Mouse (Mus musculus) limb, embryonic 14.5 days (tissue): ENCODE measurements around the gene Asna1. TPM values are rescaled to one million over a fixed set of nuclear protein-coding genes. Genes with fewer than 3 reads are reported as not detected.

ENCODE experiments used
- ATAC-seq: fragments of 200-750 bp; cut with Nextera tagmentation; 2 replicates; pipeline ENCODE4 v1.8.0; 2017; ENCODE audit warnings: low read depth, moderate number of reproducible peaks, moderate TSS enrichment; ENCODE audit not compliant: low FRiP score
- DNase-seq: peaks from one replicate; pipeline ENCODE4 v3.0.0-alpha.2; 2015; ENCODE audit warnings: low spot score
- H3K27ac ChIP-seq: fragments of 300-500 bp; sonication (generic); replicated peaks from 2 replicates; pipeline ENCODE4 v1.5.1; 2014; ENCODE audit warnings: low read depth, mild to moderate bottlenecking, low read length, moderate library complexity, mixed read lengths
- H3K27me3 ChIP-seq: fragments of 300-500 bp; sonication (generic); 2 replicates; pipeline ENCODE4 v1.6.1; 2014; ENCODE audit warnings: low read length, mixed read lengths; ENCODE audit not compliant: control insufficient read depth, insufficient read depth
- H3K36me3 ChIP-seq: fragments of 300-500 bp; sonication (generic); 2 replicates; pipeline ENCODE4 v1.6.1; 2014; ENCODE audit warnings: mild to moderate bottlenecking, low read length, moderate library complexity, mixed read lengths; ENCODE audit not compliant: control insufficient read depth, insufficient read depth
- H3K4me1 ChIP-seq: fragments of 300-500 bp; sonication (generic); 2 replicates; pipeline ENCODE4 v1.6.1; 2014; ENCODE audit warnings: antibody characterized with exemption, low read length, mixed read lengths; ENCODE audit not compliant: control insufficient read depth, insufficient read depth
- H3K4me2 ChIP-seq: fragments of 300-500 bp; sonication (generic); replicated peaks from 2 replicates; pipeline ENCODE4 v1.6.1; 2014; ENCODE audit warnings: low read depth, mild to moderate bottlenecking, low read length, moderate library complexity; ENCODE audit not compliant: severe bottlenecking
- H3K4me3 ChIP-seq: fragments of 300-500 bp; sonication (generic); replicated peaks from 2 replicates; pipeline ENCODE4 v1.5.1; 2014; ENCODE audit warnings: low read length
- H3K9ac ChIP-seq: fragments of 300-500 bp; sonication (generic); 2 replicates; pipeline ENCODE4 v1.6.1; 2014; ENCODE audit warnings: mild to moderate bottlenecking, low read depth, low read length, moderate library complexity; ENCODE audit not compliant: severe bottlenecking
- H3K9me3 ChIP-seq: fragments of 300-500 bp; sonication (generic); 2 replicates; pipeline ENCODE4 v1.6.1; 2016; ENCODE audit warnings: low read length; ENCODE audit not compliant: control insufficient read depth
- POLR2A ChIP-seq: fragments of 200-500 bp; IDR thresholded peaks from 2 replicates; pipeline ENCODE4 v1.8.0; 2012; ENCODE audit warnings: inconsistent platforms, mild to moderate bottlenecking, moderate library complexity, borderline replicate concordance; ENCODE audit not compliant: insufficient read depth, insufficient read length; ENCODE audit errors: extremely low read depth
- WGBS: fragments of 180-500 bp; shearing (Covaris S2); extraction: QIAGEN DNeasy Blood & Tissue Kit; methylation state at CpG from one replicate; pipeline ENCODE4 v1.1.7; 2014; 5-methylcytosine and 5-hydroxymethylcytosine counted together
- polyA plus RNA-seq, 2 experiments: library from polyadenylated mRNA; depleted of rRNA in 1 of 2; stranded (reverse) in 1 of 2; unstranded in 1 of 2; fragments of >200 nt; fragmentation: Nextera tagmentation in 1 of 2; extraction: Ambion mirVana in 1 of 2; gene quantifications; 2 replicates each; pipeline versions ENCODE4 v1.2.1 to v1.2.3; 2012 to 2014

Asna1 gene
- polyA plus RNA-seq, 2 experiments, result 98.0 to 173 TPM

GRCm38 (mm10) chr8:85059879-85060616, 35.0 kb upstream of the Asna1 start, which contains the start of gene Fbxw9:
Gene Fbxw9 (plus strand): TSS chr8:85060055.
- no peaks in the 10 kb centered on the region for H3K9me3 ChIP-seq
- under 1% methylated on average over 52 of the region's 53 CpGs for WGBS
- H3K36me3 ChIP-seq, result peaks cover 26% of the 10 kb centered on the region
- peak; percentile 96 for DNase-seq
- no peaks in the 10 kb centered on the region for H3K4me1 ChIP-seq
- TF ChIP-seq POLR2A, result no peak
- H3K27me3 ChIP-seq, result no peaks in the 10 kb centered on the region
- peak within 1 kb of the TSS; percentile 67 for H3K4me2 ChIP-seq
- peak; percentile 90 for ATAC-seq
- peak within 1 kb of the TSS; percentile 73 for H3K4me3 ChIP-seq
- peak within 1 kb of the TSS; percentile 64 for H3K9ac ChIP-seq
- no peak within 1 kb of the TSS for H3K27ac ChIP-seq

- no peak overlapping the region for H3K4me3 ChIP-seq
- WGBS, result 86% methylated on average over 7 of the region's 7 CpGs
- DNase-seq (no peak), ATAC-seq (no peak)
- TF ChIP-seq POLR2A, result no peak
- H3K27me3 ChIP-seq, result no peaks in the 10 kb centered on the region
- no peaks in the 10 kb centered on the region for H3K9me3 ChIP-seq
- H3K9ac ChIP-seq, result no peak overlapping the region
- peaks cover 53% of the 10 kb centered on the region for H3K36me3 ChIP-seq
- H3K4me1 ChIP-seq, result no peaks in the 10 kb centered on the region
- no peak overlapping the region for H3K27ac ChIP-seq
- no peak overlapping the region for H3K4me2 ChIP-seq
Measured at GRCm38 (mm10) chr8:85057367-85057766, 32.3 kb upstream of the Asna1 start.

GRCm38 (mm10) chr8:85043619-85044018, 18.5 kb upstream of the Asna1 start:
- no peaks in the 10 kb centered on the region for H3K9me3 ChIP-seq
- DNase-seq (no peak), ATAC-seq (no peak)
- WGBS, result 91% methylated on average over 6 of the region's 6 CpGs
- H3K27me3 ChIP-seq, result no peaks in the 10 kb centered on the region
- H3K4me2 ChIP-seq, result no peak overlapping the region
- H3K4me1 ChIP-seq, result peaks cover 5% of the 10 kb centered on the region
- H3K9ac ChIP-seq, result no peak overlapping the region
- peaks cover 82% of the 10 kb centered on the region for H3K36me3 ChIP-seq
- no peak overlapping the region for H3K27ac ChIP-seq
- TF ChIP-seq POLR2A, result no peak
- no peak overlapping the region for H3K4me3 ChIP-seq

DNA sequence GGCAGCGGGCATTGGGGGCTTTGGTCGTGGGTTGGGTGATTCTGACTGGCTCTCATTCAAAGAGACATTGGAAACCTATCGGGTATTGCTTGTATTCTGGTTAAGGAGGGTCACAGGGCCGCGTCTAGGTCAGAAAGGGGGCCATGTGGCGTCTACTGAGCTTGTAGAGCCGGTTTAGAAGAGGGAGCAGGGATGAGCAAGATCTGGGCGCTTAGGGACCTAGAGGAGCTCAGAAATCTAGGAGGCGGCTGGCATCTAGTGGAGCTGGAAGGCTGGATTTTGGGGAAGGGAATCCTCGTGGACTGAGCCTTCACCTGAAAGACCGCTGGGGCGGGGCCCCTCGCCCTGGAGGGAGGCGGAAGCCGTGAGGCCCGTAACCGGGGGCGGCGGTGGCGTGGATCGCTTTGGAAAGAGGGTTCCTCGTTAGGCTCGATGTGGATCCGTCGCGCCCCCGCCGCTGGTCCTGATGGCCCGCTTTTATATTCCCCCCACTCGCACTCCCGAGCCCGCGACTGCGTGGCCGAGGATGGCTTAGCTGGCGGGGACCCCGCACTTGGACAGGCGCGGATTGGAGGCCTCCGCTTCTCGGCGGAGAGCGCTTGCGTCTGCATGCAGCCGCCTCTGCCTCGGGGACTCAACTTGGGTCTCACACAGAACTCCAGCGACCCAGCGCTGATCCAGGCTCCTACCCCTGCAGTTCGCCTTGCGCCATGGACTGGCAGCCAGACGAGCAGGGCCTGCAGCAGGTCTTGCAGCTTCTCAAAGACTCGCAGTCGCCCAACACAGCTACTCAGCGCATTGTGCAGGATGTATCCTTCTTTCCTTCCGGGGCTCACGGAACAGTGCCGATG, 12.8 kb upstream of the Asna1 start:
- DNase-seq, result peak; percentile 52

DNA sequence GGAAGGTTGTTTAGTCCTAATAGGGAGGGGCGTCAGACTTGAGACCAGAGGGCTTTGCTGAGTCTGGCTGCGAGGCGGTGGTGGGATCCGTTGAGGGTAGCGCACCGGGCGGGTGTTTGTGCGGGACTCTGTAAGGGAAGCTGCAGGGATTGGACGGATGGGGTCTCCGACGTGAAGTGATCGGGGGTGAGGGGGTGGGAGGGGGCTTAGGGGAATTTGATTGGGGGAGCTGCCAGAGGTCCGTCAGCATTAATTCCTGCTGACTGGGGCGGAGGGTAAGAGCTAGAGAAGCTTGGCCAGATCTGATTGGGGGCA, 12.2 kb upstream of the Asna1 start:
- Histone ChIP-seq H3K9ac (peak overlapping the region; percentile 89), H3K9me3 (no peaks in the 10 kb centered on the region), H3K4me1 (peaks cover 13% of the 10 kb centered on the region), H3K36me3 (peaks cover 42% of the 10 kb centered on the region), H3K4me2 (peak overlapping the region; percentile 73), H3K27me3 (no peaks in the 10 kb centered on the region), H3K4me3 (peak overlapping the region; percentile 74), H3K27ac (peak overlapping the region; percentile 98)
- ATAC-seq (peak; percentile 47), DNase-seq (peak; percentile 49)
- no peak for TF ChIP-seq POLR2A
- under 1% methylated on average over 12 of the region's 14 CpGs for WGBS

More for the DNA sequence above, 12.8 kb upstream of the Asna1 start:
- Histone ChIP-seq H3K9ac (peak overlapping the region; percentile 89), H3K4me2 (peak overlapping the region; percentile 73), H3K27me3 (no peaks in the 10 kb centered on the region), H3K4me3 (peak overlapping the region; percentile 74), H3K9me3 (no peaks in the 10 kb centered on the region), H3K27ac (peak overlapping the region; percentile 98), H3K36me3 (peaks cover 41% of the 10 kb centered on the region), H3K4me1 (peaks cover 13% of the 10 kb centered on the region)
- no peak for ATAC-seq
- TF ChIP-seq POLR2A, result 0 out of 2 replicates have a peak, but pooled peaks have one; percentile 21
- WGBS, result under 1% methylated on average over 41 of the region's 57 CpGs
